Mouse (Mus musculus) left cerebral cortex, adult 8-10 months (tissue): ENCODE results near the gene Bcl2. TPM values are rescaled to one million over a fixed set of nuclear protein-coding genes. Genes with fewer than 3 reads are reported as not detected.

Experiments used
- DNase-seq, 2 experiments: peaks; one replicate each; pipeline ENCODE4 v3.0.0; 2022; ENCODE audit warnings: low spot score in 2 of 2
- total RNA-seq, 4 experiments: library from RNA; stranded (reverse); gene quantifications; 2 replicates each; pipeline ENCODE4 v1.2.4; 2022

The Bcl2 gene
- total RNA-seq, 4 experiments from 2014 or later: 12.1 to 16.1 (median 13.3) TPM

DNA sequence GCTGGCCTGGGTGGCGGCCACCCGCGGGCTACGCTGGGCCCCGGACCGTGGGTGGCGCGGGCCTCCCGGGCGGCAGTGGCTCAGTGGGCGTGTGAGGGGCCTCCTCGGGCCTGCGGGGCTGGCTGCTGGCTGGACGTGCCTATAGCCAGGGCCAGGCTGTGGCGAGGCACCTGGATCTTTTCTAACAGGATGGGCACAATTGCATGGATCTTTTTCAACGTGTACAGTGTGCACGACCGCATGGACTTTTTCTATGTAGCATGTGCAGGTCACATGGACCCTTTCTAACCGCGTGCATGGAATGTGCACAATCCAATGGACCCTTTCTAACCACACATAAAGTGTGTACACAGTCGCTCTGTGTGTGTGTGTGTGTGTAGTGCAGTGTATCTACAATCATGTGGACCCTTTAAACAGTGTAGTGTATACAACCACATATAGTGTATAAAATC lies 482 bp upstream of the Bcl2 start:
- peak; percentile 27 to 35 for DNase-seq

DNA sequence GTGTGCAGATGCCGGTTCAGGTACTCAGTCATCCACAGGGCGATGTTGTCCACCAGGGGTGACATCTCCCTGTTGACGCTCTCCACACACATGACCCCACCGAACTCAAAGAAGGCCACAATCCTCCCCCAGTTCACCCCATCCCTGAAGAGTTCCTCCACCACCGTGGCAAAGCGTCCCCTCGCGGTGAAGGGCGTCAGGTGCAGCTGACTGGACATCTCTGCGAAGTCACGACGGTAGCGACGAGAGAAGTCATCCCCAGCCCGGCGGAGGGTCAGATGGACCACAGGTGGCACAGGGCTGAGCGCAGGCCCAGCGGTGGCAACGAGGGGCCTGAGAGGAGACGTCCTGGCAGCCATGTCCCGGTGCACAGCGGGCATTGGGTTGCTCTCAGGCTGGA lies 1.7 kb downstream of the Bcl2 start:
- peak in 1 of 2 experiments; percentile 48 for DNase-seq

DNA sequence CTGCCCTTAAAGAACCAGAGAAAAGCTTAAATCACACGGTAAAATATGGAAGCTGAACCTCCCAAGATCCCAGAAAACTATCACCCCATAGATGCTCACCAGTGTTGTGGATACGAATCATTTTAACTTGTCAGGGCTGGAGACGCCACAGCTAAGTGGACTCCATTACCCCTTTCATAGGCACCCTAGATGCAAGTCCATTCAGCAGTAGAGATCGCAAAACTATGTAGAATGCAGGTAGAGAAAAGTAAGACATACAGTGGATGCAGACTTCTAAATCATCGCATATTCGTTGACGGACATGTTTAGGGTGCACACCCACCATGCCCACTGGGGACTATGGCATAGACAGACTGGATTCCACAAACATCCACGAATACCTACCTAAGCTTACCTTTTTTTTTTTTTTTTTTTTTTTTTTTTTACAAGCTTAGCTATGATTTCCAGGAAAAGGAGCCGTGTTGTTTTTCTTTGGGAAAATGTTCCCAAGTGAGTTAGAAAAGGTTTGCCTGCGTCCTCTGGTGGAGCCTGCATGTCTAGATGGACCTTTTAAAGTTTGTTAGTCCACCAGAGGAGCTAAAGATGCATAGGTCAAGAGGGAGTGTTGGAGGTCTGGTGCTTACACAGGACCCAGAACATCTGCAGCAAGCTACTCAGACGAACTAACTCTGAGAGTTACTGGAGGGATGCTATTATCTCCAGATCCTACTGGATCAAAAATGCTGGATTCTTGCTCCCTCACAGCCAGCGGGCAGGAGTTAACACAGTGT lies 2.5 kb downstream of the Bcl2 start:
- no peak for DNase-seq

DNA sequence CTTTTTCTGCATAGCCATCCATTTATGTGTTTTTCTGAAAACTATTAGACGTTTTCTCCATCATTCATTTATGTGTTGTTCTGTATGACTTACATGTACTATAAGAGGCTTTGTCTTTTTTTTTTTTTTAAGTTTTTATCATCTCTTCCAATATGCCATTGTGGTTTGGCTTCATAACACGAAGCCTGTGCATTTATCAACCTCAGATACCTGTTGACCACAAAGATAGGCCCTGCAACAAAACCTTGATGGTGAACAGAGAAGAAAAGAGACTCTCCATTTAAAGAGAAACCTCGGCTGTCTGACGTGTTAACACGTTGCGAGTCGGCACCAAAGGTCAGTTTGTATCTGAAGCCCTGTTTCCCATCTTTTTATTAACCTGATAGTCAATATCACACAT lies 3.9 kb downstream of the Bcl2 start:
- DNase-seq: no peak

DNA sequence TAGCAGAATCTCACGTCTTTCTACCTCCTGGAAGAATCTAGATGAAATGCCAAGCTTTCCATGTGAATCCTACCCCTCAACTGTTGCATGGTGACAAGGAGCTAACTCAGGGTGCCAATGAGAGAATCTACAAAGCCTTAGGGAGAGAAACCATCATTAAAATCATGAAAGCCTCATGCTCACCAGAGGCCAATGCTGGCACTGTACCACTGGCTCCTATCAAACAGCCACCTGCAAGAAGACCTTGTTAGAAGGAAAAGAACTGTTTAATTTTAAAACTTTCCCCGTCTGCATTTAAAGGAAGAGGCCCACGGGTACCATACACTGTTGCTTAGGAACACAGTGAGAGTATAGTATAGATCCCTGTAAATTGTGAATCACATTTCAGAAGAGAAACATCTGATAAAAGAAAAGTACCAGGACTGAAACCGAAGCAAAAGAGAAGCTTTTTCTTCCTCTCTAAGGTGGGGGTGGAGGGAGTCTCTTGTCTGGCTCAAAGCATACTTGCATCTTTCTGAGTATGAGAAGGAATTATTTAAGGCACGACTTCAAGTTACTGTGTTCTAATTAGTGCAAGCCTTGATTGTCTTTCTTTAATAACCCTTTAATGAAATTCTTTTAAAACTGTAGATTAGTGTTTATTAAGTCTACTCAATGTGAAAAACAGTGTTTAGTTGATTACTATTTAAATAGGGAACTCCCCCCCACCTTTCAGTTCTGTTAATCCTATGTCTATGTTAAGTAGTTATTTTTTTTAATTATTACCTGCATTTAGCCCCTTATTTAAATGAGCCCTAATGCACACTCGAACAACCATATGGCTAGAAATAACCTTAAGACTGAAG lies 6.8 kb downstream of the Bcl2 start:
- DNase-seq: no peak

DNA sequence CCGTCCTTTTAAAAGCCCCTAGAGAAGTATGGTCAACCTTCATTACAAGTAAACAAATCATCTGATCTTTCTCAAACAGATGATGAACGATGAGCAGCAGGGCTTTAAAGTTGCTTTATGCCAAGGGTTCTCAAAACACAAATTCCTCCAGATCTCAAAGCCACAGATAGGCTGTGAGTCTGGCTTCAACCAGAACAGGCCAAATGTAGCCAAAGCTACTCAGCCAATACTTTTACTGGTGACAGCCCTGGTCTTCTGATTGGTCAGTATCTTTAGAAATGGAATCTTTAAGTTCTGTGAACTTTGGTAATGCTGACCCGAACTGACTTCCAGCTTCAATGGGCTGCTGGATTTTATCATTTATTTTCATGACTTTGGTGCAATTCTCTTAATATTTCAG lies 10.9 kb downstream of the Bcl2 start:
- no peak for DNase-seq

DNA sequence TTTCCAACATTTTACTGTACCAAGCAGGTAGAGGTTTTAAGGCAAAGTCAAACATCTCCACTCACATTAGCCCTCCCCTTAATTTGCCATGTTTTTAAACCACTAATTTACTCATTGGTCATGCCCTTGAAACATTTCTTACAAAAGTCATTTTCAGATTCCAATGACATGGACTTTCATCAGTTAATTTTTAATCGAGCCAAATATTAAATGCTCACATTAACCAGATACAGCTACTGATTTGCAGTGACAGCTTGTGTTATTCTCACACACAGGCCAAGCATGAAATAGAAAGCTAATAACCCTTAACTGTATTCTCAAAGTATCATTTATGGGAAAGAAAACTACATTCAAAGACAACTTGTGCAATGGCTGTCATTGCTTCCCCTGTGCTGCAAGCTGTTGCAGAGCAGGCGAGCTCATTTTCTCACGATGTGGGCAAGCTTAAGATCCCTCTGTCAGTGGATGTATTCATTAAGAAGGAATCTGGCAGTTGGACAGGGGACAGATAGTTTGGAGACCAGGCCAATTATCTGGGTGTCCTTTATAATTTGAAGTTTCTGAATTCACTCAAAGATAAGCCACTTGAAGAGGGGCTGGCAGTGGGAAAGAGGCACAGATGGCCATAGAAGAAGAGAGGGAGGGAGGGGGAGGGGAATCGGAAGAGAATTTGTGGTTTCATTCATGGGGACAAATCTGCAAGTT lies 11.5 kb downstream of the Bcl2 start:
- no peak for DNase-seq

DNA sequence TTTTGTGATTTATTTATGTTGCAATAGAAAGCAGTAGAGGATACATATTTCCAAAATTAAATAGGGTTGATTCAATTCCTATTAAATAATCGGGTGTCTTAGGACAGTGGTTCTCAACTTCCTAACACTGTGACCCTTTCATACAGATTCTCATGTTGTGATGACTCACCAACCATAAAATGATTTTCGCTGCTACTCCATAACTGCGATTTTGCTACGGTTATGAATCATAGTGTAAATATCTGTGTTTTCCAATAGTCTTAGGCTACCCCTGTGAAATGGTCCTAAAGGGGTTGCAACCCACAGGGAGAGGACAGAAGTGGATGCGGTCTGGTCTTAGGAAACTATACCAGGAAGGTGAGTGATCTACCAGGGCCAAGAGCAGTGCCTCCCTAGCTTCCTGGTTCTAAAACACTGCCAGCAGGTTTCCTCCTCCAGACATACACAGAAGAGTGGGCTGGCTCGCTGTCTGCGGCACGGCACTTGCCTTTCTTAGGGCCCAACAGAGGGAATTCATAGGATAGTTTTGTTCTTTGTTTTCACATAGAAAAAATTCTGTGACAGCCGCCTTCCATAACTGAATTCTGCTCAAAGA lies 13.5 kb downstream of the Bcl2 start:
- no peak for DNase-seq

DNA sequence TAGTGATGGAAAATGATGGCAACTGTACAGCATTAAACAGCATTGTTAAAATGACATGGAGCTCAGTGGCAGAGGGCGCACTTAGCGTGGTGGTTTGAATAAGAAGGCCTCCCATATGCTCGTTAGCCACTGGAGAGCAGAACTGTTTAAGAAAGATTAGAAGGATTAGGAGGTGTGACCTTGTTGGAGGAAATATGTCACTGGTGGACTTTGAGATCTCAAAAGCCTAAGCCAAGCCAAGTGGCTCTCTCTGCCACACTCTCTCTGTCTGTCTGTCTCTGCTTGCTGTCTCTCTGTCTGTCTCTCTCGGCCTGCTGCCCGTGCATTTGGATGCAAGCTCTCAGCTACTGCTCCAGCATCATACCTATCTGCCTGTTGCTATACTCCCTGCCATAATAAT lies 17.6 kb downstream of the Bcl2 start:
- no peak for DNase-seq

DNA sequence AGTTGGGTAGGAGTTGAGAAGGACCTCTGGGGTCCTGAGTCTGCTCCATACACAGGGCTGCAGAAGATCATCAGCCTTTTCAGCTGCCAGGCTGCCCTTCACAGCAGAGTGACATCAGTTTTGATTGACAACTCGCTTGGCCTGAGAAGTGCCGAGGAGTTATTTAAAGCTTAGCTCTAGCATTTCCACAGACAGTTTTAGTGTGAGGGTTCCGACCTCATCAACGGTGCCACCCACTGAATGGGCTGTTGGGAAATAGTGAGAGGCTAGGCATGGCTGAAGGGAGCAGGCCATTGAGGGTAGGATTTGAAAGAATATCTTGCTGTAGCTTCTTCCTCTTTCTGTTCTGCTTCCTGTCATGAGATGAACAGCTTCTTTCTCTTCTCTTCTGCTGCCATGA lies 18.4 kb downstream of the Bcl2 start:
- DNase-seq: no peak

DNA sequence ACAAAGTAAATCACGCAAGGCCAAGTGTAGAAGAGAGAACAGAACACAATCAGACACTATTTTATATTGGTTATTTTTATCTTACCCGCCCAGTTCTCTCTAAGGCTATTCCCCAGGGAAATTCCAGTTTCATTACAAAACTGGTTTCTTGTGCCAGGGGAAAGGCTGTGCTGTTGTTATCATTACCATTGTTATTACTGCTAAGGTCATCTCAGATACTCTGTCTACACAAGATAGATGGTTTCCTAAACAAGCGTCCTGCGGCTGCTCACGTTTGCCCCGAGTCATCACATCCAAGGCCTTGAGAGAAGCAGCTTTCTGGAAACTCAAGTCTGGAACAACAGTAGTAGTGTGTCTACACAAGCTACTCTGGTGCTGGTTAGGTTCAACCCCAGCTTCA lies 19.8 kb downstream of the Bcl2 start:
- no peak for DNase-seq

DNA sequence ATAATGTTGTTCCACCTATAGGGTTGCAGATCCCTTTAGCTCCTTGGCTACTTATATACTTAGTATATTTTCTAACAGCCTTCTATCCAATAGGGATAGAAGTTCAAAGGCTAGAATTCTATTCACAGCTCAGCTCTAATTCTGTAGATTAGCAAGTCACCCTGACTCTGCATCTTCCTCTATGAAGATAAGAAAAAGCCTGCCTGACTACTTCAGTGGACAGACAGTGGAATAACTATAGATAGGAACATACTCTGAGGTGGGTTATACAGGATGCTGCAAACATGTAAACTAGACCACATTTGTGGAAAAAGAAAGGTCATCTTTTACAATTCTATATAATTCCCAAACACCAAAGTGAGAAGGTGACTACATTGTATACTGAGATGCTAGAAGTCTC lies 21.5 kb downstream of the Bcl2 start:
- DNase-seq: no peak

DNA sequence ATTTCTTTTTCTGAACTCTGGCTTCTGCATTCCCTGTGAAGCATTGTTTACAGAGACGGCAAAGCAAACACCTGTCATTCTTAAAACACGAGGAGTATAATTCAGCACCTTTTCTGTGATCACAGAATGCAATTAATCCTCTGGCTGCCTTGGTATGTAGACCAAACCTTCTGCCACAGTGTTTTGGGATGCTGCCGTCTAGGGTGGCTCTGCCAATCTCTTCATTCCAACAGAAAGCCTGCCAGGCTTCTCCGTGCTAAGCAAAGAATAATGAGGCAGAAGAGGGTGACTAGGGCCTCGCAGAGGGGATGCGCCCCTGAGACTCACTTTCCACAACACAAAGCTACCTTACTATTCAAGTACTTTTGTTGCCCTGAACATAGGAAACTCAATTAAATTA lies 23.2 kb downstream of the Bcl2 start:
- no peak for DNase-seq

DNA sequence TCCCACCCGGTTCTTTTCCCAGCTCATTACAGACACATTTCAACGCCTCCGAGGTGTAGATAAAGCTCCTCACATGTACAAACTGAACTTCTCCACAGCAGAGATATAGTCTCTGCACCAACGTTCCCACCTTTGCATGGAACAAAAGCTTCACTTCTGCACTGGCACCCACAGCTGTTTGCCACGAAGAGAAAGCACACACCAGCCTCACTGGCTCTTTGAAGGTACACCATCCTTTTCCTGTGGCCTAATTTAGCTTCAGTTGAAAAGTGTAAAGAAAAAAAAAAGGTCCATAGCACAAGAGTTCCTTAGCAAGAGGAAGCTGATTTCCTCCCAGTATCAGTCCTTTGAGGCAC lies 25.9 kb downstream of the Bcl2 start:
- DNase-seq: no peak

DNA sequence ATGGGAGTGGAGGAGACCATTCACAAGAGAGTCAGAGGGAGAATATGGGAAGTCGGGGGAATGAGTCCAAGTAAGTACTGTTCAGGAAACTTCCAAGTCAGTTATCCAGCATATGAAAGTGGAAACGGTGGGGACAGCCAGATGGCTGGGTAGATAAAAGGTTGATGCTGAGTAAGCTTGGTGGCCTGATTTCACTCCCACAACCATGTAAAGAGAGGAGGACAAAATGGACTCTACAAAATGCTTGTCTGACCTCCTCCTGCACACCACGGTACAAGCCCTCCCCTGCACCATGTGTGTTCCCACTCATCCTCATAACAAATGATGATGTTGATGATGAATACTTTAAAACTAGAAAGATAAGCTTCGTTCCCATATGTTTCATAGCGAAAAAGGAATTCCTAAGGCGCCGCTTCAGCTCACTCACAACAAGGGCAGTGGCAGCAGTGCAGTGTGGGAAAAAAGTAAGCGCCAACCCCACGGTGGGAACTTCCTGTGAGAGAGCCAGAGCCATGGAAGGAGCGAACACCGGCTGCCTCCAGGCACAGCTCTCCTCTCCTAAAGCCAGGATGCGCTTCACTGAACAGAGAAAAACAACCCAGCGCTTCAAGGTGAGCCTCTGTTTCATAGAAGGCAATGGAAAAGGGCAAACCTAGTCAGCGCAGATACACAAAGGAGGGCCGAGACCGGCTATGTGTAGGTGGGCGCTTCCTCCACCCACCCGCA lies 26.5 kb downstream of the Bcl2 start:
- DNase-seq: peak in 1 of 2 experiments; percentile 20

DNA sequence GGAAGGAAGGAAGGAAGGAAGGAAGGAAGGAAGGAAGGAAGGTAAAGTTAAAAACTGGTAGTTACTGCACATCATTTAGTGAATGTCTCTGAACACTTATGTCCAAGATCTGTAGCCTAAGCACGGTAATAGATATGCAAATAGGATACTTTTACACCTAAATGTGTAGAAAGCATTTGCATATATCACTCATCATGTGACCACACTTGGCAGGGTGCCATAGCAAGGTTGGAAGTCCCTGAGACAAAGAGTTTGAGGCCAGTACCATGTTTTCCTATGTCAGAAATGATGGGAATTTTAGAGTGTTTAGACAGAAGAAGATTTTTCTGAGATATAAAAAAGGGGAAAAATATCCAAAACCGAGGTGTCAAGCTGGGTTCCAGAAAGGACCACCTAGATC lies 28.4 kb downstream of the Bcl2 start:
- no peak for DNase-seq

DNA sequence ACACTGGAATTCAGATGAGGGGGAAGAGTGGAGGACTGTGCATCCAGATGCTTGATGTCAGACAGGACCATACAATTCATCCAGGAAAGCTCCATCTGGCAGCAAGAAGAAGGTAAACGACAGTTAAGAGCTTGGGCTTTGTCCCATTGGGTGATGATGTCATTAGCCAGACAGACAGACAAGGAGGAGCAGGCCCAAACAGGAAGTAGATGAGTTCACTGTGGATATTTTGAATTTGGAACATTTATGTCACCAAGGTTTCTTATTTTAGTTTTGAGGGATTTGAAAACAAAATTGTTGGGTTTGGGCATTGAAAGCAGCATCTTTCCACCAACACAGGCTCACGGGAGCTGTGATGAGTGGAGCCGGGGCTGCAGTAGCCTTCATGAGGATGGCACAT lies 29.5 kb downstream of the Bcl2 start:
- DNase-seq: no peak

DNA sequence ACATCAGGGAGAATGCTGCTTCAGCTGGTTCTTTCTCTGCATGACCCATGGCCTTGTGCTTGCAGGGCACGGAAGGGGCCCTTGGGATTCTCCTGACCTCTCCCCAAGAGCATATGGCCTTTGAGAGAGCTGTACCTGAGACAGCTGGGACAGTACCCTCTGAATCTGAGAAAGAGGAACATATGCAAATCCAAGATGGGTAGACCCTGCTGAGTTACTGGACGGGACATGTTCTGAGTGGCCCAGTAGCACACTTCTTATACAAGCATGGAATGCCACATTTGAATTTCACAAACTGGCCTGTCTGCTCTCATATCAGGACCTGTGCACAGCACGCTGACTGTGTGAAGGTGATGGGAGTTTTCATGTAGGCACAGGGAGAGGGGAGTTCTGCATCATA lies 31.2 kb downstream of the Bcl2 start:
- no peak for DNase-seq

DNA sequence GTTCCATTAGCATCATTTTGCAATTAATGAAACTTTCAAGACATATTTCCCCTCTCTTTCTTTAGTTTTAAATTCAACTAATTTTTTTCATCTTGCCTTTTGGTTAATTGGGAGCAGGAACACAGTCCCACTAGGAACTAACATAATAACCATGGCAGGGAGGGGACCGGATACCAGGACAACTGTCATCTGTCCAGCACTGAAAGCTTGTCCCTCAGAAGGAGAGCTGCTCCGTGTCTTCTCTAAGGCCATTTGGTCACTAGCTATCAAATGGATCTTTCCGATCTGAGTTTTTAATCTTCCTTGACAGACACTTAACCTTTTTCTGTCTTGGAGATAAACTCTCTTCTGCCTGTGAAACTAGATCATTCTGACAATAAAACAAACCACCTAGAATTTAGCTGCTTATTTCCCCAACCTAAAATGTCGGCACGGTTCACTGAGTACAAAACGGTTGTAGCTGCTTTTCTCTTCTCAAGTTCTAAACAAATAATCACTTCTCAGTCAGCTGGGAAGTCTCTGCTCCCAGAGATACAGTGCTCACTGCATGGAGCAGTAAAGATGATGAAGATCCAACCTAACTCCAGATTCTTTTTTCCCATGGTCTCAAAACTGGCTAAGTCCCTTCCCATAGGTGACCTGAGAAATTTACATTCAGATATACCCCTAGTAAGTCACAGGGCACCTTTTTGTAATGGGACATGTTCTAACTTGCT lies 34.1 kb downstream of the Bcl2 start:
- no peak for DNase-seq

DNA sequence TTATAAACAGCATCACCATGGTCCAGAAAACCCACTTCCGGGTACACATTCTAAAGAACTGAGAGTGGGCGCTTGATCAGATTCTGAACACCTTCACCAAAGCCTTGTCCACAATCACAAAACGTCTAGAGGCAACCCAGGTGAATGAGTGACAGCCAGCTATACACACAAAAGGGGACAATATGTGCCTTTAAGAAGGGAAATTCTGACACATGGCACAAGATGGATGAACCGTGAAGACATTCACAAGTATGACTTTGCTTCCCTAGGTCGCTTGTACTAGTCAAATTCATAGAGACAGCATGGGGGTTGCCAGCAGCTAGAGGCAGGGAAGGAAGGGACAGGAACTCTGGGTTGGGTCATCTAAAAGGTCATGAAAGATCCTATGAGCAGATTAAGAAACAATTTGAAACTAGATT lies 36.0 kb downstream of the Bcl2 start:
- DNase-seq: no peak
